ENCODE assay signal across 35 mouse cellular contexts in genomic region chr16:17931906-17932460, GRCm38 (mm10). TPM values are rescaled to one million over a fixed set of nuclear protein-coding genes. Genes with fewer than 3 reads are reported as not detected.
"Had no signal": no experiment of that assay in that cellular context is flagged by ENCODE, and none has a peak within 500 bp of the region (broad histone marks: within the 10 kb centered on the region; RNA-seq: fewer than 3 reads in every experiment).

No protein-coding gene starts in this region.

- ATAC-seq: hindbrain, embryonic 16.5 days; inflammation-experienced regulatory T-cells, adult 6 months; intestine, embryonic 15.5 days; intestine, postnatal 0 days had no signal

- H3K4me2 ChIP-seq: heart, embryonic 11.5 days; heart, embryonic 13.5 days; heart, embryonic 15.5 days; hindbrain, embryonic 12.5 days; hindbrain, embryonic 14.5 days; intestine, embryonic 15.5 days; limb, embryonic 12.5 days had no signal

- H3K27me3 ChIP-seq: intestine, embryonic 15.5 days had no signal

- H3K9me3 ChIP-seq: heart, embryonic 13.5 days; heart, embryonic 15.5 days; hindbrain, embryonic 10.5 days; hindbrain, embryonic 12.5 days; intestine, embryonic 15.5 days; limb, embryonic 10.5 days; limb, embryonic 12.5 days had no signal

- H3K4me3 ChIP-seq: gastrocnemius, adult 2 months; heart, adult 2 months; heart, embryonic 13.5 days; heart, embryonic 15.5 days; hindbrain, embryonic 10.5 days; hindbrain, embryonic 12.5 days; intestine, embryonic 15.5 days; layer of hippocampus, adult 2 months; left cerebral cortex, adult 2 months; limb, embryonic 10.5 days; limb, embryonic 12.5 days had no signal

- H3K9ac ChIP-seq: heart, embryonic 13.5 days; heart, embryonic 15.5 days; hindbrain, embryonic 12.5 days; hindbrain, embryonic 14.5 days; intestine, embryonic 15.5 days; limb, embryonic 12.5 days had no signal

- DNase-seq: gastrocnemius, adult 2 months; gastrocnemius, postnatal 10 days; gastrocnemius, postnatal 25 days; heart, adult 2 months; heart, postnatal 14 days; heart, postnatal 4 days; kidney, adult 18-20 months; kidney, adult 8-10 months; kidney, postnatal 10 days; kidney, postnatal 25 days; kidney, postnatal 4 days had no signal

- H3K36me3 ChIP-seq: heart, embryonic 13.5 days; heart, embryonic 15.5 days; hindbrain, embryonic 10.5 days; hindbrain, embryonic 12.5 days; intestine, embryonic 15.5 days; limb, embryonic 10.5 days; limb, embryonic 12.5 days had no signal

- H3K27ac ChIP-seq: gastrocnemius, adult 2 months; heart, adult 2 months; heart, embryonic 13.5 days; heart, embryonic 15.5 days; hindbrain, embryonic 10.5 days; hindbrain, embryonic 12.5 days; hindbrain, embryonic 14.5 days; intestine, embryonic 15.5 days; layer of hippocampus, adult 2 months; left cerebral cortex, adult 2 months; limb, embryonic 10.5 days; limb, embryonic 12.5 days had no signal

RNA-seq across cellular contexts. Expression of gene Gsc2, which starts 17.1 kb away (rescaled TPM):
- total RNA-seq: gastrocnemius, adult 2 months; gastrocnemius, postnatal 10 days; gastrocnemius, postnatal 25 days; gastrocnemius, postnatal 4 days; granulocyte monocyte progenitor cell, adult 5-6 weeks; heart, adult 2 months; heart, postnatal 14 days; heart, postnatal 4 days; layer of hippocampus, adult 2 months; layer of hippocampus, postnatal 10 days; layer of hippocampus, postnatal 25 days; left cerebral cortex, adult 2 months; left cerebral cortex, postnatal 14 days; left cerebral cortex, postnatal 36 days; liver, adult 2 months had no signal
- polyA plus RNA-seq: heart, adult 2 months; heart, embryonic 11.5 days; heart, embryonic 13.5 days; heart, embryonic 15.5 days; heart, postnatal 0 days; inflammation-experienced regulatory T-cells, adult 6 months; intestine, embryonic 15.5 days; intestine, postnatal 0 days; kidney, embryonic 14.5 days; kidney, embryonic 16.5 days; limb, embryonic 10.5 days; limb, embryonic 12.5 days; liver, adult 2 months had no signal

RNA-seq across cellular contexts. Expression of gene Tssk2, which starts 33.5 kb away (rescaled TPM):
- total RNA-seq: gastrocnemius, adult 2 months; gastrocnemius, postnatal 10 days; gastrocnemius, postnatal 25 days; gastrocnemius, postnatal 4 days; granulocyte monocyte progenitor cell, adult 5-6 weeks; heart, adult 2 months; heart, postnatal 14 days; heart, postnatal 4 days; layer of hippocampus, adult 2 months; layer of hippocampus, postnatal 10 days; layer of hippocampus, postnatal 25 days; left cerebral cortex, adult 2 months; left cerebral cortex, postnatal 14 days; left cerebral cortex, postnatal 36 days; liver, adult 2 months had no signal
- polyA plus RNA-seq: heart, embryonic 13.5 days; heart, embryonic 15.5 days; heart, postnatal 0 days; hindbrain, embryonic 10.5 days; hindbrain, embryonic 14.5 days; intestine, embryonic 15.5 days; intestine, postnatal 0 days; kidney, embryonic 14.5 days; kidney, embryonic 16.5 days; limb, embryonic 10.5 days; limb, embryonic 12.5 days; liver, adult 2 months had no signal
